12 mouse cellular contexts compared by ENCODE assay signal in genomic region chr3:143162444-143162843, GRCm38 (mm10).
"Had no signal": no experiment of that assay in that cellular context is flagged by ENCODE, and none has a peak within 500 bp of the region (broad histone marks: within the 10 kb centered on the region; RNA-seq: fewer than 3 reads in every experiment).

No protein-coding gene starts in this region.

- DNase-seq: kidney, adult 9 months; kidney, postnatal 25 days; left cerebral cortex, postnatal 4 days; lung, adult 18-20 months; right cerebral cortex, adult 18-20 months; right cerebral cortex, postnatal 25 days; thymus, postnatal 4 days had no signal

- H3K4me1 ChIP-seq: limb, embryonic 13.5 days had no signal

- H3K4me2 ChIP-seq: limb, embryonic 13.5 days; midbrain, embryonic 11.5 days; neural tube, embryonic 15.5 days had no signal

- H3K27me3 ChIP-seq: limb, embryonic 13.5 days; neural tube, embryonic 15.5 days had no signal

- H3K9me3 ChIP-seq: limb, embryonic 13.5 days; neural tube, embryonic 15.5 days had no signal

- H3K4me3 ChIP-seq: limb, embryonic 13.5 days; myocyte; neural tube, embryonic 15.5 days had no signal

- H3K36me3 ChIP-seq: limb, embryonic 13.5 days; neural tube, embryonic 15.5 days had no signal

- H3K9ac ChIP-seq: limb, embryonic 13.5 days; liver, embryonic 14.5 days; neural tube, embryonic 15.5 days had no signal

- H3K27ac ChIP-seq: limb, embryonic 13.5 days; liver, embryonic 14.5 days; neural tube, embryonic 15.5 days had no signal
